Mouse (Mus musculus) right cerebral cortex, postnatal 4 days (tissue): ENCODE results near the gene Snrnp25.

Source experiments
- DNase-seq: peaks from one replicate; pipeline ENCODE4 v3.0.0-alpha.2; 2022

Gene Snrnp25

GRCm38 (mm10) chr11:32247068-32247467, 41.9 kb downstream of the Snrnp25 start:
- no peak for DNase-seq

GRCm38 (mm10) chr11:32248350-32248749, 43.1 kb downstream of the Snrnp25 start:
- DNase-seq = no peak

DNA sequence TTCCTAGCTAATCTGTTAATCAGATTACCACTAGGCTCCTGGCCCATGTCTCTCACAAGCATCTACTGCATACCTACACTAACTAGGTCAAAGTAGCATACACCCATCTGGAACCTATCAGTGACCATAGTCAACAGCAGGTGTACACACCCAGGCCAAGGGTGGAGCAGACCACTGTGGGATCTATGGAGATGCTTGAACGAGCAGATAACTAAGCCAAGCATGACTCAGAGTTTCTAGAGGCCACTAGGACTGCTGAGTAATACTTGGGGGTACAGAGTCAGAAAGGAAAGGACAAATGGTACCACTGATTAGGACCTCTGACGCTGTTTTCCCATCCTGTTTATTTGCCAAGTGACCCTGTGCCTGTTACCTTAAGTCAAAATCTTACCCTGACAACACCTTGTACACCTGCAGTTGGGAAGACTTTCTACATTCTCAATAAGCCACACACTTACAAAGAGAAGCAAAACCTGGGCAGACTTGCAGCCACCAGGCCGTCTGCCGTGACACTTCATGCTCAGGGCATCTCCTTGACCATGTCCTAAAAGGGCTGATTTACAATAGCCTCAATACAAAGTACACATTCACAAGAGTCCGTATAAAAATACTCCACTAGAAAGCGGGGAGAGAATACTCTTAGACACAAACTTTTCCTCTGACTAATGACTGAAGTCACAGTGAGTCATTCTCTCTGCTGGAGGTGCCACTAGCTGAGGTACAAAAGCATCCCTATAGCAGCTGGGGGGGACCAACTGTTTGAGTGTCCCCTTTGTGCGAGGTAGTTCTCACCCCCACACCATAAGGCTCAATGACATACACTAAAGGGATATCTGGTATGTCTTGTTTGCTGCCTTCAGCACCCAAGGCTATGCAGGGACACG, 45.9 kb downstream of the Snrnp25 start:
- no peak for DNase-seq

GRCm38 (mm10) chr11:32253121-32253520, 47.9 kb downstream of the Snrnp25 start:
- DNase-seq = no peak

DNA sequence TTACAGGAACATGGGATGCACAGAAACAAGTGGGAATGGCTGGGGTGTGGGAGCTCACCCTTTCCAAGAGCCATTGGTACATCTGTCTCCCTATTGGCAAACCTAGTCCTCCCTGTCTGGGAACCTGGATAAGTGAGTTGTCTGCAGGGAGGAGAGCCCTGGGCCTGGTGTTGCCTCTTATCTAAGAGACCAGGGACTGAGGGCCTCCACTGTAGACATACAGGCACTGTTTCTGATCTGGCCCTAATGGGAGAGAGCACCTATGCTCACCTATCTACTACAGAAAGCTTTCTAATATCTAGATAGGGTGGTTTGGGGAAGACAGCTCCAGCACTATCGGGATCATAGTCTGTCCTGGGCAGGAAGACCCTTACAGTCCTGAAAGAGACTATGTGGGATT, 50.9 kb downstream of the Snrnp25 start:
- DNase-seq = no peak

- no peak for DNase-seq
Measured at GRCm38 (mm10) chr11:32256566-32256965, 51.4 kb downstream of the Snrnp25 start.
